8 mouse cellular contexts compared by ENCODE assay signal in genomic region chr6:67138302-67139011, GRCm38 (mm10).
A peak's percentile ranks its signal among the peaks of the same experiment; 100 is the strongest.
DNase-seq lines count a peak whose midpoint lies in the region.
"Had no signal": no experiment of that assay in that cellular context is flagged by ENCODE, and none has a peak within 500 bp of the region (broad histone marks: within the 10 kb centered on the region; RNA-seq: fewer than 3 reads in every experiment).

No protein-coding gene starts in this region.

- 73% methylated on average over 13 of the region's 13 CpGs for WGBS in midbrain, embryonic 10.5 days

- H3K27me3 ChIP-seq in midbrain, embryonic 10.5 days (ENCODE audit: low read depth, poor library complexity, severe bottlenecking) = no peaks in the 10 kb centered on the region
- H3K27me3 ChIP-seq: liver, embryonic 13.5 days had no signal

- H3K9me3 ChIP-seq in midbrain, embryonic 10.5 days (replicated peaks) = no peaks in the 10 kb centered on the region
- H3K9me3 ChIP-seq: liver, embryonic 13.5 days had no signal

- no peak overlapping the region for H3K27ac ChIP-seq in midbrain, embryonic 10.5 days (replicated peaks)
- H3K27ac ChIP-seq: liver, embryonic 13.5 days had no signal

- no peak overlapping the region for H3K4me3 ChIP-seq in midbrain, embryonic 10.5 days
- H3K4me3 ChIP-seq: liver, embryonic 13.5 days had no signal

- peak; percentile 35 for DNase-seq in urinary bladder, postnatal 14 days (ENCODE audit: low spot score)
- no peak for DNase-seq in urinary bladder, adult 2 months (ENCODE audit: low spot score)
- peak; percentile 52 for DNase-seq in cerebellum, adult 9-10 months
- peak; percentile 59 for DNase-seq in kidney, postnatal 10 days
- peak; percentile 31 to 39 for DNase-seq in thymus, postnatal 36 days
- DNase-seq in frontal cortex, postnatal 36 days (ENCODE audit: low spot score in 2 of 2) = no peak
- no peak for DNase-seq in midbrain, embryonic 10.5 days (ENCODE audit: low spot score)
- DNase-seq: liver, embryonic 13.5 days had no signal

- no peaks in the 10 kb centered on the region for H3K36me3 ChIP-seq in midbrain, embryonic 10.5 days
- H3K36me3 ChIP-seq: liver, embryonic 13.5 days had no signal

- H3K4me1 ChIP-seq in midbrain, embryonic 10.5 days = no peaks in the 10 kb centered on the region

Comparison
In these comparisons a context has a peak if more than half of its experiments do, and no peak if none do; other contexts are left out.
1. DNase-seq: peak in urinary bladder, postnatal 14 days (single experiment), cerebellum, adult 9-10 months (single experiment), kidney, postnatal 10 days (single experiment) and thymus, postnatal 36 days (2 of 2); none in urinary bladder, adult 2 months (single experiment), frontal cortex, postnatal 36 days (0 of 2) and midbrain, embryonic 10.5 days (single experiment).